Mouse (Mus musculus): ENCODE measurements around the gene Heatr6.

Gene Heatr6

DNA sequence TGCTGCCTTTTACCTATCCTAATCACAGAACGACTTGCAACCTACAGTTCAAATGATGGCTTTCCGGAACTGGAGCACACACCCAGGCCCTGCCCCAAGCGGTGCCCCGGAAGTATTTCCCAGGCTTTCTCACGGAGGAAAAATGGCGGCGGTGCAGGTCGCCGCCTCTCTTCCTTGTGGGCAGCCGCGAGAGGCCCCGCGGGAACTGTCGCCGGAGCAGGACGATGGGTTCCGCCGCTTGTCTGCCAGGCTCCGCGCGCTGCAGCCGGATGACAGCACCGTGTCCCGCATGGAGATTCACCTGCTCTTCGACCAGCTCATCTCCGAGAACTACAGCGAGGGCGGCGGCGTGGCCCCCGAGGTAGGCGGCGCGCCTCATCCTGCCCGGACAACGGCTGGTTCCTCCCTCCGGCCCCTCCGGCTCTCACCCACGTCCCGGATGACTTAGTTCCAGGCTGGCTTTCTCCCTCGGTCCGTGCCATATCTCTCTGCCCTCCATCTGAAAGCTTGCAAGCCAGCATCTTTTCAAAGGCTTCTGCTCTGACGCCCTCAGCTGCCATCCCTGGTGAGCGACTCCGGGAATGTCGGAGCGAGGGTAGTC, at the start of gene Heatr6:
Heatr6 (plus strand) TSS at position 116 of the 601 bp plus-strand sequence.
- peak; percentile 94 for DNase-seq (ENCODE audit: low read depth, low spot score)

DNA sequence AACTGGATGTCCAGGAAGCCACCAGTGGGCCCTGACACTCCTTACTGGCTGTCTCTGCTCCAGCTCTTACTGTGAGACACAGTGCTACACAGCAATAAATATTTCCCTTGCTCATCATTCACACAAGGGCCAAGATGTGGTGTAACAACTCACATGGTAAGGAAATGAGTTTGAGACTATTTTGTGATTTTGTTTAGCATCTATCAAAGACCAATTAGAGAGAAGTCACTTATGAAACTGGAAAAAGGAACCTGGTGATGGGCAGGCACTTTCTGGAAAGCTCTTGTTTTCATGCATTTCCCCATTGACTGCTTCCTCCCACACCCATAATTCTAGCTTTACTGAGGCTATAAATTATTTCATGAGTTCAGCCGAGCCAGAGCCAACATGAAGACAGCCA, 49.8 kb upstream of the Heatr6 start, which contains the start of gene Wfdc17:
Wfdc17 (plus strand) TSS at position 287 of the 400 bp plus-strand sequence.
- no peak for DNase-seq (ENCODE audit: low read depth, low spot score)

DNA sequence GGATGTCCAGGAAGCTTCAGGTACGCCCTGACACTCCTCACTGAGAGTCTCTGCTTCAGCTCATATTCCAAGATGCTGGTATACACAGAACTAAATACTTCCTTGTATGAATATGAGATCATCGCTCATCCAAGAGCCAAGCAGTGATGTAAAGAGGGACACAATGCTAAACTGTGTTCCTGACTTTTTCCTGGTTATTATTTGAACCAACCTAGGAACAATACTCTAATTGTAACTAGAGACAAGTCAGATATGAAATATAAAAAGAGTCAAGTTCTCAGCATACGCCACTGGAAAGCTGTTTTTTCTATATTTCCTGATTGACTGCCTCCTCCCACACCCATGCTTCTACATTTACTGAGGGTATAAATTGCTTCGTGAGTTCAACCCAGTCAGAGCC, 44.8 kb upstream of the Heatr6 start, which contains the start of gene Wfdc18:
Wfdc18 (plus strand) TSS at position 301 of the 400 bp plus-strand sequence.
- DNase-seq (ENCODE audit: low read depth, low spot score): no peak

GRCm38 (mm10) chr11:83709683-83710082, 43.8 kb upstream of the Heatr6 start:
- DNase-seq (ENCODE audit: low read depth, low spot score): no peak

- peak; percentile 38 for DNase-seq (ENCODE audit: low read depth, low spot score)
Observed at GRCm38 (mm10) chr11:83712671-83713070, 40.8 kb upstream of the Heatr6 start.

GRCm38 (mm10) chr11:83713925-83714324, 39.6 kb upstream of the Heatr6 start:
- DNase-seq (ENCODE audit: low read depth, low spot score): no peak

GRCm38 (mm10) chr11:83717042-83717665, 36.3 kb upstream of the Heatr6 start:
- DNase-seq (ENCODE audit: low read depth, low spot score): peak; percentile 64

DNA sequence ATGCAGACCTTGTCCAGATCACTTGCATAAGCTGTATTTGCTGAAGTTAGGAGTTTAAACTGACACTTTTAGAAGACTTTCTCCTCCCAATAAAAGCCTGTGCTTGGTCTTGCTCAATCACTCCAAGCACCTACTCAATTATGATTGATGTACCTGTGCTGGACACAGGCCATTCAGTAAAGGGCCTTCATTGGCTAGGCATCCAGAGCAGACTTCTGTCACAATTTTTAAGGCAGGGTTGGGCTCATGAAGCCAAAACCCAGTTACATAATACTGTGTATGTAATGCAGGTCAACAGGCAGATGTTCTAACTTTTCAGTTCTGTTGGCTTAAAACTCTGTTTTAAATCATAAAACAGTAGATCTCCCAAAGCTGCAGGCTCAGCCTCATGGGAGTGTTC, 32.7 kb upstream of the Heatr6 start:
- no peak for DNase-seq (ENCODE audit: low read depth, low spot score)

GRCm38 (mm10) chr11:83728757-83729432, 24.6 kb upstream of the Heatr6 start:
- DNase-seq (ENCODE audit: low read depth, low spot score): peak; percentile 95

DNA sequence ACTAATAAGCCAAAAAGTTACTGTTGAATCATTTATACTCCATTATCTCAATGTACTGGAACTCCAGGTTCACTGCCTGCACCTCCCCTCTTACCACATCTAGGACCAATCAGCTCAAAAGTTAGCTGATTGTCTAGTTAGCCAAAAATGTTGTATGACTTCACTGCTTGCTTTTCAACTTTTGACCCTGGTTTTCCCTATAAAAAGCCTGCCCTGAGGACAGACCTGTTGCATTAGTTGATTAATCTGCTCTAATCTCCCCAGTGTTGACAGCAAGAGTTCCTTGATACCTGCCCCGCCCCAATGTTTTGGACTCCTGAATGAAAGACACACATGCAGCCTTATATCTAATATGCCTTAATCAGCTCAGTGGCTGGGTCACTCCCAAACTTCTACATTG, 22.4 kb upstream of the Heatr6 start:
- peak; percentile 68 for DNase-seq (ENCODE audit: low read depth, low spot score)

DNA sequence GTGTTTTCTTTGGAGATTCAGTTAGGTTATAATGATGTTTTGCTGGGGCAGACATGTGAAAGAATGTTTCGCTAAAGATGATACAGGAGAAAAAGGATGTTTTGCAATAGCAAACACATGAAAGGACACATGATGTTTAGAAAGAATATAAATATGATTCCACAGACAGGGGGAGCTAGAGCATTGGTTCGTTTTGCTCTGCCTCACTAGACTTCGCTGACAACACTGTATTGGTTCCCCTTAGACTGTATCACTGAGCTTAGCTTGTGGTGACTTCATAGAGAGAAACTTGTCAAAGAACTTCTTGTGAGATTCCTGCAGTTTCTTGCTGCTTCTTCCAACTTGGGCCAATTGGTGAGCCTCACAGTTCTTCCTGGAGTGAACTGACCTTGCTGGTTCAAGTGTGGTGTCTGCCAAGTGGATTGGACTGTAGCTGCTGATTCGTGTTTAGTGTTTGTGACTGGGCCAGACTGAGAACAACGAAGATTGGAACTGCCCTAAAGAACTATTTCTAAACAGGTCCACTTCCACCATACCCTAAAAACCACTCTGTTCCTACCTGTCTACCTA, 20.3 kb upstream of the Heatr6 start:
- DNase-seq (ENCODE audit: low read depth, low spot score): no peak

DNA sequence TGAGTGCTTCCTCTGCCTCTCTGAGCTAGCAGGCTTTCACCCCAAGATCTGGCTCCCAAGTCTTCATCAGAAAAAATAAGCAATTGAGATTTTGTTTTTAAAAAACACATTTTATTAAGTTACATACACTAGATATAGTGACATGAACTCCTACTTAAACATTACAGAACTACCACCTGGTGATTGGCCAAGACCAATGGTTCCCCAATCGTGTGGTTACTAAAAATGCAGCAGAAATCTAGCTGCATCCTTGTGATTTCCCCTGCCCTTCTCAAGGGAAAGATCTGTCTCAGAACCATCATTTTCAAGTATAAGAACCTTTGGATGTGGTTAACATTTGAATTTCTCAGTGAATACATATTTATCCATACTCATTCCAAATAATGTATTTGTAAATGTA, 19.3 kb upstream of the Heatr6 start:
- no peak for DNase-seq (ENCODE audit: low read depth, low spot score)

DNA sequence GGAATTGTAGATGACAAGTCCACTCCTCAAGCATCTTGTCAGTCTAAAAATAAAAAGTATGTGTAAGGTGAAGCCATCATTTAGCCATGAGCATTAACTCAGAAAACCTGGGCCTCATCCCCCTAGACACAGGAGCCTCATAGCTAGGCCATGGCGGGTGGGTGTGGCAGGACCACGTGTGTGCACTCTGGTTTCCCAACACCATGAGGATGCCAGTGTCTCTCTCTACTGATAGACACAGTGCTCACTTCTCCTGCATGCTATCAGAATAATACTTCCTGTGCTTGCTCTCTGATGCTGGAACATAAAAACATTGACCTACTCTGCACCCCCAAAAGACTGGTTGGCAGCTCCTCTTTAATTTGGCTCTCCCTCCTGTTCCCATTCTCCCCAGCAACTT, 17.6 kb upstream of the Heatr6 start:
- DNase-seq (ENCODE audit: low read depth, low spot score): no peak

DNA sequence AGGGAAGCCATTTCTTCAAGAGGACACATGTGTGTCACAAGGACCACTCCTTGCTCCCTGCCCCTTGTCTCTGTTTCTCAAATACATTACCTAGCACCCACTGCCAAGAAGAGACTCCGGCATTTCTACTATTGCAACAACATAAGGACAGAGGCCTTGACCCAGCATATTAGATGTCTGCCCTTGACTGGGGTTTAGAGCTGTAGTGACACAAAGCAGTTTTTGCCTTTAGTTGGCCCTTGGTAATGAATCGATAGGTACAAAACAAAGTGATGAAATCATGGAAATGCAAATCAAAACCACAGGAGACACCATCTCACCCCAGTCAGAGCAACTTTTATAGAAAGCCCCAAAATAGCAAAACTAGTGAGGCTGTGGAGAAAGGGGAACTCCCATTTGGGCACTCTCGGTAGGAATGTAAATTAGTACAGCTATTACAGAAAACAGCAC, 16.4 kb upstream of the Heatr6 start:
- no peak for DNase-seq (ENCODE audit: low read depth, low spot score)

GRCm38 (mm10) chr11:83739241-83739640, 14.3 kb upstream of the Heatr6 start:
- DNase-seq (ENCODE audit: low read depth, low spot score): peak; percentile 89

- no peak for DNase-seq (ENCODE audit: low read depth, low spot score)
Observed at GRCm38 (mm10) chr11:83740443-83740991, 13.0 kb upstream of the Heatr6 start.

- no peak for DNase-seq (ENCODE audit: low read depth, low spot score)
Observed at GRCm38 (mm10) chr11:83741841-83742240, 11.7 kb upstream of the Heatr6 start.

- no peak for DNase-seq (ENCODE audit: low read depth, low spot score)
Observed at GRCm38 (mm10) chr11:83742731-83743355, 10.7 kb upstream of the Heatr6 start.

- DNase-seq (ENCODE audit: low read depth, low spot score): no peak
Observed at GRCm38 (mm10) chr11:83743525-83743924, 10.0 kb upstream of the Heatr6 start.

DNA sequence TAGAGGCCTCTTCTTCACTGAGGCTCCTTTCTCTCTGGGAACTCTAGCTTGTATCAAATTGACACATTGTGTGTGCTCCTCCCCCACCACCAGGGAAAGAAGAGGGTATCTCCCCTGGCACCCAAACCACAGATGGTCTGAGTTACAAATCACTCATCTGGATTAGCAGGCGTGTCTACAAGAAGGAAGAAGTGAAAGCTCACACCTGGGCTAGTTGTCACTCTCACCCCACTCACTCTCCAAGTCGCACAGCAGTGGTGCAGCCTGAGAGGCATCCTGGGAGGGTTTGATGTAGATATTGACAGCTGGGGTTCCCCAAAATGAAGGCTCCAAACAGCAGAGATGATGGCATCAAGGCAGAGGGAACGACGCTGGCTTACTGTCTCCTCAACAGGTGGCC, 7.3 kb upstream of the Heatr6 start:
- DNase-seq (ENCODE audit: low read depth, low spot score): no peak

- no peak for DNase-seq (ENCODE audit: low read depth, low spot score)
Observed at GRCm38 (mm10) chr11:83746681-83747080, 6.8 kb upstream of the Heatr6 start, which contains the start of gene Wfdc21. TSS of gene Wfdc21 (plus strand) at chr11:83746940.
